Mouse (Mus musculus) testis, adult 2 months (tissue): ENCODE measurements around the gene Ebf3. TPM values are rescaled to one million over a fixed set of nuclear protein-coding genes. Genes with fewer than 3 reads are reported as not detected.

Experiments used
- H3K27ac ChIP-seq: fragments of 200-500 bp; 2 replicates; pipeline ENCODE4 v1.5.1; 2012; ENCODE audit warnings: low read depth, low read length; ENCODE audit not compliant: control insufficient read depth, insufficient read depth
- H3K27me3 ChIP-seq: fragments of 200-500 bp; 2 replicates; pipeline ENCODE4 v1.6.1; 2012; ENCODE audit warnings: mild to moderate bottlenecking, low read length, moderate library complexity; ENCODE audit not compliant: control insufficient read depth, insufficient read depth
- H3K36me3 ChIP-seq: fragments of 200-500 bp; 2 replicates; pipeline ENCODE4 v1.6.1; 2012; ENCODE audit warnings: mild to moderate bottlenecking, low read length; ENCODE audit not compliant: control insufficient read depth, insufficient read depth
- H3K4me1 ChIP-seq: fragments of 200-500 bp; 2 replicates; pipeline ENCODE4 v1.6.1; 2012; ENCODE audit warnings: low read length; ENCODE audit not compliant: control insufficient read depth, insufficient read depth
- H3K4me3 ChIP-seq: fragments of 200-500 bp; 2 replicates; pipeline ENCODE4 v1.5.1; 2012; ENCODE audit warnings: low read depth, mild to moderate bottlenecking, low read length, moderate library complexity, mixed read lengths; ENCODE audit not compliant: control insufficient read depth
- CTCF ChIP-seq: fragments of 200-500 bp; IDR thresholded peaks from 2 replicates; pipeline ENCODE4 v1.5.1; 2012; ENCODE audit warnings: low read depth, mild to moderate bottlenecking, inconsistent platforms, low read length, moderate library complexity; ENCODE audit not compliant: control insufficient read depth, insufficient read depth, insufficient replicate concordance
- POLR2A ChIP-seq: fragments of 200-500 bp; IDR thresholded peaks from 2 replicates; pipeline ENCODE4 v1.6.1; 2012; ENCODE audit warnings: low read depth, mild to moderate bottlenecking, inconsistent platforms, low read length, moderate library complexity; ENCODE audit not compliant: control insufficient read depth
- polyA plus RNA-seq: library from polyadenylated mRNA; depleted of rRNA; stranded (reverse); fragments of >200 nt; gene quantifications from 2 replicates; pipeline ENCODE4 v1.2.3, GENCODE M21; 2012

Ebf3 gene
- polyA plus RNA-seq, 1 experiment = 3.1 TPM

DNA sequence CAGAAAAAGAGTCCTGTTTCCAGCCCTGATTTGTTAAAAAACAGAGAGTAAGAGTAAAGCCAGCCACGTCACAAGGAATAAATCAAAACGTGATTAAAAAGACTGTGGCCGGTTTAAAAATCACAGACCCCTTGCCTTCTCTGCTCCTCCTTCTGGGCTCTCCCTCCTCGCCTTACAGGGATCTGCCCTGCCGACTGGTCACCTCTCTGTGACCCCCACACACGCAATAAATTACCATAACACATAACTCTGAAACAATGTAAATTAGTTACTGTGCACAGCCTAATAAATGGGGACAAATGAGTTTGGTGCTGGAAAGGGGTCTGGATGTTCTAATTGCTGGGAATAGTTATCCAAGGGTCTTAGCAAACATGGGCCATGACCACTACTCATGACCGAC, 17.1 kb downstream of the Ebf3 start:
- Histone ChIP-seq H3K27me3 (no peaks in the 10 kb centered on the region), H3K4me1 (no peaks in the 10 kb centered on the region), H3K27ac (no peak overlapping the region), H3K36me3 (no peaks in the 10 kb centered on the region), H3K4me3 (no peak overlapping the region)
- no peak for TF ChIP-seq CTCF

DNA sequence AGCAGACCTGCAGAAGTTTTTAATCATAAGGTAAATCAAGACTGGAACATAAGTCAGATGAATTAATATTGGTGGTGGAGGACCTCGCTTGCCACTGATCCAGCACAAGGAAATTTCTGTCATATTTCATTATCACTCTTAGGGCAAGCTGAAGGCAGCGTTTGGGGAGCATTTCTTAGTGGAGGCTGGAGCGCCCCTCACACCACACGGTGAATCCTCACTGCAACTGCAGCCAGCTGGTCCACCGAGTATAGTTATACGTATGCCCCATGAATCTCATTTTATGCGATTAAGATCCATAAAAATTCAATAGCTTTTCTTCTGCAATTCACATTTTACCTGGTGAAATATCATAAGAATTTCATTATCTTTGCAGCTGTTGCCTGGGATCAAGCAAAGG, 18.6 kb downstream of the Ebf3 start:
- H3K4me1 ChIP-seq = no peaks in the 10 kb centered on the region
- no peaks in the 10 kb centered on the region for H3K27me3 ChIP-seq
- H3K36me3 ChIP-seq = no peaks in the 10 kb centered on the region
- H3K4me3 ChIP-seq = no peak overlapping the region
- no peak overlapping the region for H3K27ac ChIP-seq
- TF ChIP-seq POLR2A (no peak), CTCF (no peak)

- Histone ChIP-seq H3K36me3 (no peaks in the 10 kb centered on the region), H3K27me3 (no peaks in the 10 kb centered on the region), H3K27ac (no peak overlapping the region), H3K4me1 (no peaks in the 10 kb centered on the region), H3K4me3 (no peak overlapping the region)
- no peak for TF ChIP-seq CTCF
- no peak for TF ChIP-seq POLR2A
These were observed 19.8 kb downstream of the Ebf3 start for GRCm38 (mm10) chr7:137294446-137294845.

DNA sequence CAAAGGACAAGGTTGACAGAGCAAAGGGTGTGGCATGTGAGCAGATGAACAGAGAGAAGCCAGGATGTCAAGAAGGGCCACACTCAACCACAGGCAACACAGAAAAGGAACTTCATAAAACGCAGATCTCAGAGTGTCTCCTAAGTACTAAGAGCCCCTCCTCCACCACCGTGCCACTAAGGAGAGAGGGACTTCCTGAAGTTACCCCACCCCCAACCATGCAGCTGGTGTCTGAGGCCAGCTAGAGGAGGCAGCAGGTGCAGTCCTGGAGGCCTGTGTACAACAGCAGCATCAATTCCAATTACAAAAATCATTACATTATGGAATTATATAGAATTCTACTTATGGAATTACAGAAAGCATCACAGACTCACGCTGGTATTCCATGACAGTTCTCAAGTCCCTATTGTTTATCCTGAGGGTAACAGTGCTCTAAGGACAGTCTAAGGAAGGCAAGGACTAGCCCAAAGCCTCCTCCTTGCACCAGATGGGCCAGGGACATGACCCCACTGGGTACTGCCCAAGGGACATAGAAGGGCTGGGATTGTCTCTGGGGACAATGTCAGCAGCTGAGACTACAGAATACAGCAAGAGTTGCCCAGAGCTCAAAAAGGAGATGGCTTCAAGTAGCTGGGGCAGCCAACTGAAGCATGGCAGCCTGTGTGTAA, 24.8 kb downstream of the Ebf3 start:
- H3K27me3 ChIP-seq = no peaks in the 10 kb centered on the region
- no peak overlapping the region for H3K27ac ChIP-seq
- TF ChIP-seq POLR2A = no peak
- no peak for TF ChIP-seq CTCF
- no peak overlapping the region for H3K4me3 ChIP-seq
- H3K36me3 ChIP-seq = no peaks in the 10 kb centered on the region
- no peaks in the 10 kb centered on the region for H3K4me1 ChIP-seq

- Histone ChIP-seq H3K4me1 (no peaks in the 10 kb centered on the region), H3K27me3 (no peaks in the 10 kb centered on the region), H3K27ac (no peak overlapping the region), H3K4me3 (no peak overlapping the region), H3K36me3 (no peaks in the 10 kb centered on the region)
- TF ChIP-seq CTCF = no peak
- no peak for TF ChIP-seq POLR2A
These were observed 36.1 kb downstream of the Ebf3 start for GRCm38 (mm10) chr7:137278171-137278570.

DNA sequence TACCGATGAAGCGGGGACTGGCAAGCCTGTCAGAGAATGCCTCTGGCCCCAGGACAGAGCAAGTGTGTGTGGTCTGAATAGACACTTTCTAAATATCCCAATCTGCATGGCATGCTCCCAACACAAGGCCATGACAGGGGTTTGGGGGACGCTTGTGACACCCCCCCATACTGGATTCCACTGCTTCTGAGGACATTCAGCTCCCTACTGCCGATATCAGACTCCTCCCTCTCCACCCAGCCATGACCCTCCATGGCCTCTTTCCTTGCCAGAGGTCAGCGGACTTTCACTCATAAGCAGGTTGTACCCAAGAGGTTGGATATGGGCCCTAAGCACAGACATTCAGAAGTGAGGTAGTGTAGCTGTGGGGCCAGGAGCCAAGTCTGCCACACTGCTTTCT, 36.5 kb downstream of the Ebf3 start:
- no peak for TF ChIP-seq POLR2A
- TF ChIP-seq CTCF = no peak
- Histone ChIP-seq H3K4me1 (no peaks in the 10 kb centered on the region), H3K27me3 (no peaks in the 10 kb centered on the region), H3K27ac (no peak overlapping the region), H3K4me3 (no peak overlapping the region), H3K36me3 (no peaks in the 10 kb centered on the region)

DNA sequence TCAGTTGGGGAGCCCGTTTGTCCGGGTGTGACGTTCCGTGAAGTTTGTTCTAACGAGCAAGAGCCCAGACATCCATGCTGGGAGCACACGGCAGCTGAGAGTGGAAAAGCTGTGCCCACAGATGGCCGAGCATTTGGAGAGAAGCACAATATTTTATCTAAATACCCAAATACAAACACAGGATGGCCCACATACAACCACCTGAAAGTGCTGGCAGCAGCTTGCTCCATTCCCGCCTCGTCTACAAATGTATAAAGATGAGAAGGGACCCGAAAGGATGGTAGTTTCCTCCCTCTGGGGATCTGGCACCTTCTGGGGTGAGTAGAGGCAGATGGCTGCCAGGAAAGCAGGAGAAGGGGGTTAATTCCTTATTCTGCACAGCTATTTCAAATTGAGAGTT, 42.0 kb downstream of the Ebf3 start:
- no peaks in the 10 kb centered on the region for H3K4me1 ChIP-seq
- no peak overlapping the region for H3K27ac ChIP-seq
- H3K36me3 ChIP-seq = no peaks in the 10 kb centered on the region
- H3K4me3 ChIP-seq = no peak overlapping the region
- TF ChIP-seq CTCF (no peak), POLR2A (no peak)
- H3K27me3 ChIP-seq = no peaks in the 10 kb centered on the region
